Mouse (Mus musculus) midbrain, embryonic 11.5 days (tissue): ENCODE data around the gene Acp7. TPM values are rescaled to one million over a fixed set of nuclear protein-coding genes. Genes with fewer than 3 reads are reported as not detected.

Experiments
- ATAC-seq: fragments of 200-750 bp; cut with Nextera tagmentation; 2 replicates; pipeline ENCODE4 v1.8.0; 2017; ENCODE audit warnings: moderate TSS enrichment, moderate library complexity; ENCODE audit not compliant: low FRiP score
- DNase-seq: peaks from one replicate; pipeline ENCODE4 v3.0.0; 2015; ENCODE audit warnings: low spot score; ENCODE audit errors: missing footprints
- H3K27ac ChIP-seq: fragments of 300-500 bp; sonication (generic); 2 replicates; pipeline ENCODE4 v1.5.1; 2014; ENCODE audit warnings: low read depth, low read length
- H3K27me3 ChIP-seq: fragments of 300-500 bp; sonication (generic); 2 replicates; pipeline ENCODE4 v1.6.1; 2014; ENCODE audit warnings: mild to moderate bottlenecking, low read length, moderate library complexity, mixed read lengths; ENCODE audit not compliant: control insufficient read depth, insufficient read depth
- H3K36me3 ChIP-seq: fragments of 300-500 bp; sonication (generic); 2 replicates; pipeline ENCODE4 v1.6.1; 2014; ENCODE audit warnings: mild to moderate bottlenecking, low read length, moderate library complexity, mixed read lengths; ENCODE audit not compliant: control insufficient read depth, insufficient read depth
- H3K4me1 ChIP-seq: fragments of 300-500 bp; sonication (generic); 2 replicates; pipeline ENCODE4 v1.6.1; 2014; ENCODE audit warnings: low read length; ENCODE audit not compliant: control insufficient read depth, insufficient read depth
- H3K4me2 ChIP-seq: fragments of 300-500 bp; sonication (generic); 2 replicates; pipeline ENCODE4 v1.6.1; 2014; ENCODE audit warnings: mild to moderate bottlenecking, moderate library complexity
- H3K4me3 ChIP-seq: fragments of 300-500 bp; sonication (generic); 2 replicates; pipeline ENCODE4 v1.5.1; 2014; ENCODE audit warnings: low read depth, low read length
- H3K9ac ChIP-seq: fragments of 300-500 bp; sonication (generic); 2 replicates; pipeline ENCODE4 v1.6.1; 2014; ENCODE audit warnings: low read length
- H3K9me3 ChIP-seq: fragments of 300-500 bp; sonication (generic); 2 replicates; pipeline ENCODE4 v1.6.1; 2016; ENCODE audit warnings: low read length; ENCODE audit not compliant: control insufficient read depth
- WGBS: fragments of 180-500 bp; shearing (Covaris S2); extraction: QIAGEN DNeasy Blood & Tissue Kit; methylation state at CpG from one replicate; pipeline ENCODE4 v1.1.7; 2014; 5-methylcytosine and 5-hydroxymethylcytosine counted together
- polyA plus RNA-seq: library from polyadenylated mRNA; unstranded; fragments of >200 nt; fragmentation: Nextera tagmentation; extraction: Ambion mirVana; gene quantifications from 2 replicates; pipeline ENCODE4 v1.2.1, GENCODE M21; 2014

Gene Acp7
- polyA plus RNA-seq, 1 experiment from 2014 or later, result not detected

- ATAC-seq, result no peak
- no peaks in the 10 kb centered on the region for H3K4me1 ChIP-seq
- no peaks in the 10 kb centered on the region for H3K36me3 ChIP-seq
- H3K9ac ChIP-seq, result no peak overlapping the region
- H3K4me2 ChIP-seq, result no peak overlapping the region
- 74% methylated on average over 4 of the region's 4 CpGs for WGBS
- no peaks in the 10 kb centered on the region for H3K27me3 ChIP-seq
- no peak overlapping the region for H3K4me3 ChIP-seq
- H3K9me3 ChIP-seq, result no peaks in the 10 kb centered on the region
- H3K27ac ChIP-seq, result no peak overlapping the region
- no peak for DNase-seq
Observed at GRCm38 (mm10) chr7:28656430-28656829, 25.3 kb upstream of the Acp7 start.

GRCm38 (mm10) chr7:28651157-28651556 lies 20.0 kb upstream of the Acp7 start:
- no peak for ATAC-seq
- Histone ChIP-seq H3K4me2 (no peak overlapping the region), H3K36me3 (no peaks in the 10 kb centered on the region), H3K27me3 (no peaks in the 10 kb centered on the region), H3K9ac (no peak overlapping the region), H3K27ac (no peak overlapping the region), H3K4me1 (no peaks in the 10 kb centered on the region), H3K4me3 (no peak overlapping the region), H3K9me3 (no peaks in the 10 kb centered on the region)
- no peak for DNase-seq
- WGBS, result 94% methylated on average over 2 of the region's 2 CpGs

- ATAC-seq (no peak), DNase-seq (no peak)
- H3K4me1 ChIP-seq, result peaks cover 2% of the 10 kb centered on the region; the same call in 1 of the 2 replicates
- no peak overlapping the region for H3K4me2 ChIP-seq
- H3K4me3 ChIP-seq, result no peak overlapping the region
- WGBS, result 59% methylated on average over 7 of the region's 7 CpGs
- no peak overlapping the region for H3K27ac ChIP-seq
- no peaks in the 10 kb centered on the region for H3K36me3 ChIP-seq
- no peaks in the 10 kb centered on the region for H3K9me3 ChIP-seq
- H3K9ac ChIP-seq, result no peak overlapping the region
- H3K27me3 ChIP-seq, result no peaks in the 10 kb centered on the region
Observed at GRCm38 (mm10) chr7:28647016-28647415, 15.9 kb upstream of the Acp7 start.

GRCm38 (mm10) chr7:28645947-28646475 lies 14.9 kb upstream of the Acp7 start:
- 86% methylated on average over 2 of the region's 2 CpGs for WGBS
- H3K36me3 ChIP-seq, result no peaks in the 10 kb centered on the region

DNA sequence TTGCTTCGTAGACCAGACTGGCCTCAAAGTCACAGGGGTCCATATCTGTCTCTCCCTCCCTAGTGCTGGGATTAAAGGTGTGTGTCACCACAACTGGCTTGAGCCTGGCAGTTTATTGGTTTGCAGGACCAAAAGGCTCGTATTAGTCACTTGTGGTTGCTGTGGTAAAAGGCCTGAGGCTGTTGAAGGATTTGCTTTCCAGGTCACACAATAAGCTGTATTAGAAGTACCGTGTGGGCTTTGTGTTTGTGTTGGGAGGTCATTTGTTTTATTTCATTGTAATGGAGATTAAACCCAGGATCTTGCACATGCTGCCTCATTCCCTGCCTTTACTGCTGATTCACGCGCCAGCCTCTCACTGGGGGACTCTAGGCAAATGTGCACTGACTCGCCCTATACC lies 14.2 kb upstream of the Acp7 start:
- Histone ChIP-seq H3K9me3 (no peaks in the 10 kb centered on the region), H3K27me3 (no peaks in the 10 kb centered on the region), H3K36me3 (no peaks in the 10 kb centered on the region), H3K4me3 (no peak overlapping the region), H3K9ac (no peak overlapping the region), H3K27ac (no peak overlapping the region), H3K4me1 (peaks cover 2% of the 10 kb centered on the region; the same call in 1 of the 2 replicates), H3K4me2 (no peak overlapping the region)
- DNase-seq (no peak), ATAC-seq (no peak)
- WGBS, result 47% methylated on average over 6 of the region's 6 CpGs

More at GRCm38 (mm10) chr7:28645947-28646475, 14.9 kb upstream of the Acp7 start:
- Histone ChIP-seq H3K27ac (no peak overlapping the region), H3K9me3 (no peaks in the 10 kb centered on the region), H3K9ac (no peak overlapping the region), H3K4me1 (peaks cover 2% of the 10 kb centered on the region; the same call in 1 of the 2 replicates), H3K27me3 (no peaks in the 10 kb centered on the region), H3K4me2 (no peak overlapping the region), H3K4me3 (no peak overlapping the region)
- ATAC-seq (no peak), DNase-seq (no peak)

DNA sequence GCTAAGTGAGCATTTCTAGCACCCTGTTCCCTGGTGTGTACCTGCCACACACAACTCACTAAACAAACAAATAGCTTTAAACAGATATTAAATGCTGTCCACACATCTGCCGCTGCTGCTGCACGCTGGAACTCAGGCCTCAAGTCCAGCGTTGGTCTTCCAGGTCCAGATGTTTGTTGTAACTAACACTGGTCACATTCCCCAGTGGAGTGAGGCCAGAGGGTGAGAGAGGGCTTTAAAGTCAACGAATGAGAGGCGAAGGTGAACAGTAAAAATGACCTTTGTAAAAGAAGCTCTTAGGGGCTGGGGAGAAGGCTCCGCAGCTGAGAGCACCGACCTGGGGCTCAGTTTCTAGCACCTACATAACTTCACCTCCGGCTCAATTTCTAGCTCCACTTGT lies 10.4 kb upstream of the Acp7 start:
- DNase-seq, result no peak
- Histone ChIP-seq H3K9ac (no peak overlapping the region), H3K27ac (no peak overlapping the region), H3K4me1 (peaks cover 2% of the 10 kb centered on the region; the same call in 1 of the 2 replicates), H3K4me3 (no peak overlapping the region), H3K9me3 (no peaks in the 10 kb centered on the region), H3K36me3 (no peaks in the 10 kb centered on the region), H3K27me3 (no peaks in the 10 kb centered on the region), H3K4me2 (no peak overlapping the region)
- WGBS, result 84% methylated on average over 8 of the region's 8 CpGs
- no peak for ATAC-seq

DNA sequence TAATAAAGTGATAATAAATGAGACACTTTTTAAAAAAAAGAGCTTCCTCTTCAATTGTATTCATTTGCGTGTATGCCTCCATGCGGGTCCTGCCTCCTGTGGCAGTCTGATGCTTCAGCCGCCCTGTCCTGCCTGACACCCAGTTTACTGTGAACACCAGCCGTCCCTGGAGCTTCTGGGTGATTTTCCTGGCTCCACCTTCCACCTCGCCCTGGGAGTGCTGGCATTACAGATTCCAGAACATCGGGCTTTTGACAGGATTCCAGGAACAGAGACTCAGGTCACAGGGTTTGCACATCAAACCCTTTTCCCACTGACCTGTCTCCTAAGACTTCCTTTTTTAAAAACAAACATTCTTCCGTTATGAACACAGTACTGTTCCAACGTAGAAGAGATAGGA lies 6.4 kb upstream of the Acp7 start:
- Histone ChIP-seq H3K4me2 (no peak overlapping the region), H3K36me3 (no peaks in the 10 kb centered on the region), H3K27ac (no peak overlapping the region), H3K9ac (no peak overlapping the region), H3K4me1 (no peaks in the 10 kb centered on the region), H3K4me3 (no peak overlapping the region), H3K27me3 (no peaks in the 10 kb centered on the region), H3K9me3 (no peaks in the 10 kb centered on the region)
- DNase-seq, result no peak
- WGBS, result 27% methylated on average over 8 of the region's 8 CpGs
- ATAC-seq, result no peak

GRCm38 (mm10) chr7:28634128-28634527 lies 3.0 kb upstream of the Acp7 start:
- Histone ChIP-seq H3K4me3 (no peak overlapping the region), H3K9me3 (no peaks in the 10 kb centered on the region), H3K27me3 (peaks cover 20% of the 10 kb centered on the region), H3K4me1 (peaks cover 2% of the 10 kb centered on the region; the same call in 1 of the 2 replicates), H3K36me3 (no peaks in the 10 kb centered on the region), H3K4me2 (no peak overlapping the region), H3K27ac (no peak overlapping the region), H3K9ac (no peak overlapping the region)
- 74% methylated on average over 4 of the region's 4 CpGs for WGBS
- ATAC-seq (no peak), DNase-seq (no peak)

GRCm38 (mm10) chr7:28624791-28625190 lies 6.3 kb downstream of the Acp7 start:
- WGBS, result 86% methylated on average over 5 of the region's 5 CpGs
- Histone ChIP-seq H3K9ac (no peak overlapping the region), H3K36me3 (no peaks in the 10 kb centered on the region), H3K27ac (no peak overlapping the region), H3K4me2 (no peak overlapping the region), H3K27me3 (peaks cover 9% of the 10 kb centered on the region), H3K4me1 (no peaks in the 10 kb centered on the region), H3K4me3 (no peak overlapping the region), H3K9me3 (no peaks in the 10 kb centered on the region)
- DNase-seq, result no peak
- no peak for ATAC-seq
